40 mouse cellular contexts compared by ENCODE assay signal in the genomic region with DNA sequence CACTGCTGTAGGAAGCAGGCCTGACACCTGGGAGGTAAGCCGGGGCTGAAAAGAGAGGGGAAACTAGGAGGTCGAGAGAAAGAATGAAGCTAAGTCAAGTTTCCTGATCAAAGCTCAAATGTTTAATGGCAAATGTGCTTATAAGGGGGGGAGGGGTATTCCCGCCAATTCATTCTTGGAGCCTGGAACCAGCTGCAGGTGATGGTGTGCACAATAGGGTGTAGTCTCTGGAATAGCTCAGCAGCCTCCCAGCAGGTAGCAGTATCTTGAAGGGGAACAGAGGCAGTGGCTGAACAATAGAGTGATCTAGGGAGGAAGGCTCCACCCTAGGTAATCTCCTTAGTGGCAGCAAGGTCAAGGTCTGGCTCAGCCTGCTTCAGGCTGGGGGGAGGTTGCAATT. TPM values are rescaled to one million over a fixed set of nuclear protein-coding genes. Genes with fewer than 3 reads are reported as not detected.
"Had no signal": no experiment of that assay in that cellular context is flagged by ENCODE, and none has a peak within 500 bp of the region (broad histone marks: within the 10 kb centered on the region; RNA-seq: fewer than 3 reads in every experiment).

No protein-coding gene starts in this region.

RNA-seq across cellular contexts. Expression of gene Vmn1r167, which starts 36.8 kb away (rescaled TPM):
- total RNA-seq: heart, postnatal 10 days; heart, postnatal 14 days; heart, postnatal 25 days; heart, postnatal 36 days; heart, postnatal 4 days; hematopoietic stem cell, adult 5-6 weeks; hindbrain, postnatal 0 days; layer of hippocampus, adult 18-20 months; layer of hippocampus, adult 2 months; layer of hippocampus, adult 8-10 months; layer of hippocampus, postnatal 10 days; layer of hippocampus, postnatal 14 days; layer of hippocampus, postnatal 25 days; layer of hippocampus, postnatal 36 days; left cerebral cortex, adult 18-20 months; left cerebral cortex, adult 2 months; left cerebral cortex, adult 8-10 months had no signal
- polyA plus RNA-seq: heart, embryonic 13.5 days; heart, embryonic 14.5 days; heart, embryonic 15.5 days; heart, embryonic 16.5 days; heart, postnatal 0 days; hindbrain, embryonic 10.5 days; hindbrain, embryonic 11.5 days; hindbrain, embryonic 12.5 days; hindbrain, embryonic 13.5 days; hindbrain, embryonic 14.5 days; hindbrain, embryonic 15.5 days; hindbrain, embryonic 16.5 days; hindbrain, postnatal 0 days; inflammation-experienced regulatory T-cells, adult 6 months; intestine, embryonic 14.5 days; intestine, embryonic 15.5 days; intestine, embryonic 16.5 days; intestine, postnatal 0 days; kidney, adult 2 months; kidney, embryonic 14.5 days; kidney, embryonic 15.5 days; kidney, embryonic 16.5 days; kidney, postnatal 0 days; large intestine, adult 2 months had no signal
